Mouse (Mus musculus): ENCODE measurements around the gene Lurap1.

The Lurap1 gene

GRCm38 (mm10) chr4:116160769-116161168, 9.6 kb upstream of the Lurap1 start:
- DNase-seq (ENCODE audit: low spot score): no peak

- DNase-seq (ENCODE audit: low spot score): no peak
Measured at GRCm38 (mm10) chr4:116159912-116160311, 8.8 kb upstream of the Lurap1 start.

GRCm38 (mm10) chr4:116157882-116158281, 6.7 kb upstream of the Lurap1 start:
- no peak for DNase-seq (ENCODE audit: low spot score)

- DNase-seq (ENCODE audit: low spot score): no peak
Measured at GRCm38 (mm10) chr4:116152702-116153101, 1.6 kb upstream of the Lurap1 start.

- no peak for DNase-seq (ENCODE audit: low spot score)
Measured at GRCm38 (mm10) chr4:116150862-116151221, 296 bp downstream of the Lurap1 start.

- no peak for DNase-seq (ENCODE audit: low spot score)
Measured at GRCm38 (mm10) chr4:116150156-116150861, 829 bp downstream of the Lurap1 start.

GRCm38 (mm10) chr4:116149812-116150155, 1.4 kb downstream of the Lurap1 start:
- no peak for DNase-seq (ENCODE audit: low spot score)

GRCm38 (mm10) chr4:116143891-116144717, 7.0 kb downstream of the Lurap1 start:
- DNase-seq (ENCODE audit: low spot score): no peak

GRCm38 (mm10) chr4:116143317-116143811, 7.8 kb downstream of the Lurap1 start:
- no peak for DNase-seq (ENCODE audit: low spot score)

GRCm38 (mm10) chr4:116142269-116142668, 8.9 kb downstream of the Lurap1 start:
- no peak for DNase-seq (ENCODE audit: low spot score)

GRCm38 (mm10) chr4:116141736-116142135, 9.4 kb downstream of the Lurap1 start:
- no peak for DNase-seq (ENCODE audit: low spot score)

- no peak for DNase-seq (ENCODE audit: low spot score)
Measured at GRCm38 (mm10) chr4:116140801-116141574, 10.2 kb downstream of the Lurap1 start.

- DNase-seq (ENCODE audit: low spot score): no peak
Measured at GRCm38 (mm10) chr4:116137421-116137996, 13.6 kb downstream of the Lurap1 start.

GRCm38 (mm10) chr4:116134990-116135389, 16.1 kb downstream of the Lurap1 start:
- no peak for DNase-seq (ENCODE audit: low spot score)

GRCm38 (mm10) chr4:116133126-116133525, 18.0 kb downstream of the Lurap1 start:
- DNase-seq (ENCODE audit: low spot score): no peak

GRCm38 (mm10) chr4:116127956-116128355, 23.2 kb downstream of the Lurap1 start:
- no peak for DNase-seq (ENCODE audit: low spot score)

GRCm38 (mm10) chr4:116125803-116126386, 25.2 kb downstream of the Lurap1 start:
- no peak for DNase-seq (ENCODE audit: low spot score)

- DNase-seq (ENCODE audit: low spot score): peak; percentile 18
Measured at GRCm38 (mm10) chr4:116123602-116124519, 27.3 kb downstream of the Lurap1 start, which contains the start of the genes Rad54l and Pomgnt1. Gene Rad54l, minus strand, starts transcription at chr4:116123690. Gene Pomgnt1, plus strand, starts transcription at chr4:116123840.

- DNase-seq (ENCODE audit: low spot score): no peak
Measured at GRCm38 (mm10) chr4:116122762-116123161, 28.4 kb downstream of the Lurap1 start.

- no peak for DNase-seq (ENCODE audit: low spot score)
Measured at GRCm38 (mm10) chr4:116111486-116111885, 39.7 kb downstream of the Lurap1 start.

GRCm38 (mm10) chr4:116110695-116111094, 40.4 kb downstream of the Lurap1 start:
- no peak for DNase-seq (ENCODE audit: low spot score)

All from urinary bladder, postnatal 10 days (tissue).